Mouse (Mus musculus) E14TG2a.4 (cell line): Measurements from ENCODE around the gene Batf2.

ENCODE experiments used
- CTCF ChIP-seq: conservative IDR thresholded peaks from 2 replicates; pipeline ENCODE4 v1.5.1; 2014; ENCODE audit warnings: low read length
- NANOG ChIP-seq: IDR thresholded peaks from 2 replicates; pipeline ENCODE4 v1.6.1; 2014; ENCODE audit warnings: borderline replicate concordance, low read length, mixed read lengths
- POU5F1 ChIP-seq: IDR thresholded peaks from 2 replicates; pipeline ENCODE4 v1.6.1; 2014; ENCODE audit warnings: low read length, borderline replicate concordance

GRCm38 (mm10) chr19:6101186-6101585 is 39.6 kb upstream of the Batf2 start:
- no peak for TF ChIP-seq NANOG
- no peak for TF ChIP-seq CTCF
- no peak for TF ChIP-seq POU5F1
